ENCODE assay signal across 23 mouse cellular contexts in genomic region chr8:103270035-103270434, GRCm38 (mm10).
DNase-seq lines count a peak whose midpoint lies in the region; ATAC-seq lines count a peak whose summit lies in the region.
"Had no signal": no experiment of that assay in that cellular context is flagged by ENCODE, and none has a peak within 500 bp of the region (broad histone marks: within the 10 kb centered on the region; RNA-seq: fewer than 3 reads in every experiment).

No protein-coding gene starts in this region.

- no peaks in the 10 kb centered on the region for H3K27me3 ChIP-seq in midbrain, embryonic 11.5 days (ENCODE audit: control insufficient read depth, insufficient read depth, low read length)
- H3K27me3 ChIP-seq in midbrain, embryonic 16.5 days (ENCODE audit: control insufficient read depth, insufficient read depth, low read depth, low read length) = no peaks in the 10 kb centered on the region
- no peaks in the 10 kb centered on the region for H3K27me3 ChIP-seq in embryonic facial prominence, embryonic 14.5 days (replicated peaks; ENCODE audit: control insufficient read depth, insufficient read depth, low read length)
- H3K27me3 ChIP-seq in limb, embryonic 11.5 days (ENCODE audit: control insufficient read depth, insufficient read depth, low read length) = no peaks in the 10 kb centered on the region
- H3K27me3 ChIP-seq in limb, embryonic 15.5 days = no peaks in the 10 kb centered on the region
- H3K27me3 ChIP-seq: heart, embryonic 15.5 days had no signal

- no peak overlapping the region for H3K9ac ChIP-seq in midbrain, embryonic 11.5 days (ENCODE audit: low read length)
- H3K9ac ChIP-seq in midbrain, embryonic 16.5 days (ENCODE audit: low read depth, low read length) = no peak overlapping the region
- H3K9ac ChIP-seq in embryonic facial prominence, embryonic 14.5 days (ENCODE audit: low read depth, low read length) = no peak overlapping the region
- H3K9ac ChIP-seq in limb, embryonic 11.5 days (ENCODE audit: low read length) = no peak overlapping the region
- no peak overlapping the region for H3K9ac ChIP-seq in limb, embryonic 15.5 days
- H3K9ac ChIP-seq: forebrain, embryonic 13.5 days; forebrain, postnatal 0 days; heart, embryonic 15.5 days; hindbrain, embryonic 14.5 days had no signal

- DNase-seq in midbrain, embryonic 11.5 days (ENCODE audit: low spot score, missing footprints) = peak; percentile 73
- no peak for DNase-seq in embryonic facial prominence, embryonic 14.5 days (ENCODE audit: low spot score)
- no peak for DNase-seq in limb, embryonic 11.5 days (ENCODE audit: low spot score)
- no peak for DNase-seq in heart, postnatal 36 days
- no peak for DNase-seq in spleen, postnatal 4 days (ENCODE audit: low spot score in 2 of 2)
- DNase-seq in adrenal gland, adult 18-20 months (ENCODE audit: low spot score in 2 of 2) = no peak
- DNase-seq: adrenal gland, adult 8-10 months; adrenal gland, postnatal 36 days; cerebellum, adult 2 months; cerebellum, postnatal 14 days; embryo, embryonic 11 days; forebrain, postnatal 0 days; gastrocnemius, postnatal 36 days; heart, adult 2 months; heart, postnatal 14 days had no signal

- H3K4me3 ChIP-seq in midbrain, embryonic 11.5 days (ENCODE audit: low read depth, low read length) = no peak overlapping the region
- H3K4me3 ChIP-seq in midbrain, embryonic 16.5 days (ENCODE audit: low read depth, low read length) = no peak overlapping the region
- H3K4me3 ChIP-seq in embryonic facial prominence, embryonic 14.5 days (ENCODE audit: low read depth, low read length) = no peak overlapping the region
- H3K4me3 ChIP-seq in limb, embryonic 11.5 days (ENCODE audit: low read depth, low read length) = no peak overlapping the region
- no peak overlapping the region for H3K4me3 ChIP-seq in limb, embryonic 15.5 days
- H3K4me3 ChIP-seq: forebrain, embryonic 13.5 days; heart, adult 2 months; heart, embryonic 15.5 days; hindbrain, embryonic 10.5 days had no signal

- H3K27ac ChIP-seq in midbrain, embryonic 11.5 days (ENCODE audit: low read depth, low read length) = no peak overlapping the region
- H3K27ac ChIP-seq in midbrain, embryonic 16.5 days (ENCODE audit: low read length) = no peak overlapping the region
- H3K27ac ChIP-seq in embryonic facial prominence, embryonic 14.5 days (replicated peaks; ENCODE audit: low read depth, low read length) = peak overlapping the region; percentile 82
- peak overlapping the region; percentile 89 for H3K27ac ChIP-seq in limb, embryonic 11.5 days (replicated peaks; ENCODE audit: low read depth, low read length)
- H3K27ac ChIP-seq in limb, embryonic 15.5 days = peak overlapping the region; percentile 90
- H3K27ac ChIP-seq: forebrain, embryonic 13.5 days; heart, adult 2 months; heart, embryonic 15.5 days; hindbrain, embryonic 14.5 days had no signal

- no peak for ATAC-seq in midbrain, embryonic 11.5 days (ENCODE audit: low FRiP score)
- no peak for ATAC-seq in midbrain, embryonic 16.5 days
- ATAC-seq in embryonic facial prominence, embryonic 14.5 days (ENCODE audit: low read depth) = no peak
- ATAC-seq in limb, embryonic 11.5 days (ENCODE audit: insufficient number of reproducible peaks, low FRiP score, low TSS enrichment, low read depth) = no peak
- ATAC-seq in limb, embryonic 15.5 days (ENCODE audit: insufficient number of reproducible peaks, low FRiP score, low TSS enrichment, low read depth) = no peak
- ATAC-seq: forebrain, embryonic 13.5 days; inflammation-experienced regulatory T-cells, adult 6 months had no signal

- 87% methylated on average over 3 of the region's 3 CpGs for WGBS in midbrain, embryonic 11.5 days
- 90% methylated on average over 3 of the region's 3 CpGs for WGBS in midbrain, embryonic 16.5 days
- WGBS in embryonic facial prominence, embryonic 14.5 days = 63% methylated on average over 3 of the region's 3 CpGs
- 64% methylated on average over 3 of the region's 3 CpGs for WGBS in limb, embryonic 11.5 days
- WGBS in limb, embryonic 15.5 days = 57% methylated on average over 3 of the region's 3 CpGs

- H3K4me1 ChIP-seq in midbrain, embryonic 11.5 days (ENCODE audit: control insufficient read depth, insufficient read depth, low read length) = peaks cover 11% of the 10 kb centered on the region
- H3K4me1 ChIP-seq in midbrain, embryonic 16.5 days (ENCODE audit: control insufficient read depth, insufficient read depth, low read length) = no peaks in the 10 kb centered on the region
- H3K4me1 ChIP-seq in embryonic facial prominence, embryonic 14.5 days (ENCODE audit: control insufficient read depth, insufficient read depth, low read length) = peaks cover 32% of the 10 kb centered on the region
- H3K4me1 ChIP-seq in limb, embryonic 11.5 days (ENCODE audit: control insufficient read depth, insufficient read depth, low read length) = peaks cover 19% of the 10 kb centered on the region
- H3K4me1 ChIP-seq in limb, embryonic 15.5 days = peaks cover 29% of the 10 kb centered on the region
- H3K4me1 ChIP-seq: heart, embryonic 15.5 days had no signal

- no peaks in the 10 kb centered on the region for H3K36me3 ChIP-seq in midbrain, embryonic 11.5 days (ENCODE audit: control insufficient read depth, insufficient read depth, low read length)
- no peaks in the 10 kb centered on the region for H3K36me3 ChIP-seq in midbrain, embryonic 16.5 days (ENCODE audit: control insufficient read depth, insufficient read depth, low read length)
- no peaks in the 10 kb centered on the region for H3K36me3 ChIP-seq in embryonic facial prominence, embryonic 14.5 days (ENCODE audit: control insufficient read depth, insufficient read depth, low read length)
- H3K36me3 ChIP-seq in limb, embryonic 11.5 days (ENCODE audit: control insufficient read depth, insufficient read depth, low read length) = no peaks in the 10 kb centered on the region
- no peaks in the 10 kb centered on the region for H3K36me3 ChIP-seq in limb, embryonic 15.5 days
- H3K36me3 ChIP-seq: heart, embryonic 15.5 days; hindbrain, embryonic 10.5 days had no signal

- H3K4me2 ChIP-seq in midbrain, embryonic 11.5 days = no peak overlapping the region
- H3K4me2 ChIP-seq in midbrain, embryonic 16.5 days (ENCODE audit: low read length) = no peak overlapping the region
- H3K4me2 ChIP-seq in embryonic facial prominence, embryonic 14.5 days (ENCODE audit: low read depth, low read length) = no peak overlapping the region
- no peak overlapping the region for H3K4me2 ChIP-seq in limb, embryonic 11.5 days (ENCODE audit: low read depth, severe bottlenecking)
- H3K4me2 ChIP-seq in limb, embryonic 15.5 days = no peak overlapping the region
- H3K4me2 ChIP-seq: forebrain, embryonic 13.5 days; heart, embryonic 11.5 days; heart, embryonic 15.5 days; hindbrain, embryonic 14.5 days had no signal

- H3K9me3 ChIP-seq in midbrain, embryonic 11.5 days (ENCODE audit: control insufficient read depth, low read length) = no peaks in the 10 kb centered on the region
- no peaks in the 10 kb centered on the region for H3K9me3 ChIP-seq in midbrain, embryonic 16.5 days (replicated peaks; ENCODE audit: control insufficient read depth, low read length, poor library complexity, severe bottlenecking)
- H3K9me3 ChIP-seq in embryonic facial prominence, embryonic 14.5 days (ENCODE audit: control insufficient read depth, low read length) = no peaks in the 10 kb centered on the region
- H3K9me3 ChIP-seq in limb, embryonic 11.5 days (ENCODE audit: control insufficient read depth, low read length) = no peaks in the 10 kb centered on the region
- H3K9me3 ChIP-seq in limb, embryonic 15.5 days = no peaks in the 10 kb centered on the region
- H3K9me3 ChIP-seq: forebrain, embryonic 13.5 days; heart, embryonic 15.5 days; hindbrain, embryonic 10.5 days had no signal

- intact Hi-C loops in heart, postnatal 36 days (cut with DNase I) = no loop called here

Comparison
In these comparisons a context has a peak if more than half of its experiments do, and no peak if none do; other contexts are left out.
1. H3K27ac ChIP-seq: peak in embryonic facial prominence, embryonic 14.5 days (single experiment), limb, embryonic 11.5 days (single experiment) and limb, embryonic 15.5 days (single experiment); none in midbrain, embryonic 11.5 days (single experiment) and midbrain, embryonic 16.5 days (single experiment).